Mouse (Mus musculus) C2C12 (cell line): ENCODE results near the gene Lgr6.
A peak's percentile ranks its signal among the peaks of the same experiment; 100 is the strongest.

Experiments
- CEBPB ChIP-seq: IDR thresholded peaks from one replicate; pipeline ENCODE4 v1.6.1; 2011; ENCODE audit warnings: low read depth, mild to moderate bottlenecking, control low read depth, moderate library complexity
- CTCF ChIP-seq: IDR thresholded peaks from one replicate; pipeline ENCODE4 v1.5.1; 2011; ENCODE audit not compliant: control insufficient read depth, insufficient read depth, insufficient read length
- MAX ChIP-seq: IDR thresholded peaks from one replicate; pipeline ENCODE4 v1.6.1; 2011; ENCODE audit warnings: mild to moderate bottlenecking, control low read depth
- USF1 ChIP-seq: IDR thresholded peaks from one replicate; pipeline ENCODE4 v1.6.1; 2011; ENCODE audit warnings: low read depth, mild to moderate bottlenecking, control low read depth, moderate library complexity

GRCm38 (mm10) chr1:135132473-135132872 lies 27.4 kb upstream of the Lgr6 start, which contains the start of gene Ptpn7:
- TF ChIP-seq CTCF, result peak; percentile 89
- no peak for TF ChIP-seq CEBPB
- no peak for TF ChIP-seq MAX
- no peak for TF ChIP-seq USF1
